Mouse (Mus musculus): ENCODE results near the gene Pcnx2. TPM values are rescaled to one million over a fixed set of nuclear protein-coding genes. Genes with fewer than 3 reads are reported as not detected.

The Pcnx2 gene
- polyA plus RNA-seq, 1 experiment from 2014 or later, result 0.19 TPM

DNA sequence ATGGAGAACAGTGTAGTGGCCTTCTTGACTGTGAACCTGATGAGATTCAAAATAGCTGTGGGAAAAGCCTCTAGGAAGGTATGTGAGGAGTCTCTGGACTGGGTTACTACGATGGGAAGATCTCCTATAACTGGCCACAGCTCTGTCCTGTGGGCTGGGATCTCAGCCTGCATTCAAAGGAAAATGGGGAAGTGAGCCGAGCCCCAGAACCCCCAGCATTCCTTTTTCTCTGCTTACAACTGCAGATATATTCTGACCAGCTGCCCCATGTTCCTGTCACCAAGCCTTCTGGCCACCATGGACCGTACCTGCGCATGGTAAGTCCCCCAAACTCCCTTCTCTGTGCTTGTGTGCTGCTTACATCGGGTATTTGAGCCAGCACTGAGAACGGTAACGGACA is 168.4 kb downstream of the Pcnx2 start, which contains the start of gene Ntpcr:
Ntpcr (plus strand) TSS at position 218 of the 400 bp plus-strand sequence.
- no peaks in the 10 kb centered on the region for H3K27me3 ChIP-seq
- 82% methylated on average over 7 of the region's 7 CpGs for WGBS
- peaks cover 23% of the 10 kb centered on the region for H3K4me1 ChIP-seq (replicated peaks)
- H3K36me3 ChIP-seq, result no peaks in the 10 kb centered on the region
- H3K4me3 ChIP-seq (replicated peaks), result no peak within 1 kb of the TSS
- H3K9me3 ChIP-seq, result no peaks in the 10 kb centered on the region
- H3K27ac ChIP-seq, result no peak within 1 kb of the TSS
- no peak within 1 kb of the TSS for H3K4me2 ChIP-seq
- no peak for ATAC-seq (ENCODE audit: insufficient number of reproducible peaks, insufficient read depth, low FRiP score, low TSS enrichment, low read depth)
- no peak within 1 kb of the TSS for H3K9ac ChIP-seq (replicated peaks)

DNA sequence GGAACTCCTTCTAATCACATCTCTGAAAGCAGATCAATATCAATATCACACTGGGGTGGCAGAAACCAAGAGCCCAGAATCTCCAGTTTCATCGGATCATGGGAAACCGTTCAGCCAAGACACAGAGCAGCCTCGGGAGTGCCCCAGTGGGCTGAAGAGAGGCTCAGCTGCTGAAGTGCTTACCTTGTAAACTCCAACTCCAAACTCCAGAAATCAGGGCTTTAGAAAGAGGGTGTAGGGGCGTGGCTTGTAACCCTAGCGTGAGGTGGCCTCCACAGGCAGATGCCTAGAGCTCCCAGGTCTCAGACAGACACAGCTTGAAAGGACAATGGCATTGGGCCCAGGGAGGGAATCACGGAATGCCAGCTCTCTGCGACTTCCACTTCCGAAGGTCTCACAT is 170.3 kb downstream of the Pcnx2 start:
- no peak overlapping the region for H3K9ac ChIP-seq (replicated peaks)
- H3K36me3 ChIP-seq, result no peaks in the 10 kb centered on the region
- no peaks in the 10 kb centered on the region for H3K9me3 ChIP-seq
- 50% methylated on average over 8 of the region's 8 CpGs for WGBS
- no peak overlapping the region for H3K27ac ChIP-seq
- H3K4me2 ChIP-seq, result no peak overlapping the region; the same call in 1 of the 2 replicates
- H3K4me3 ChIP-seq (replicated peaks), result no peak overlapping the region
- no peaks in the 10 kb centered on the region for H3K27me3 ChIP-seq
- peaks cover 36% of the 10 kb centered on the region for H3K4me1 ChIP-seq (replicated peaks)
- ATAC-seq (ENCODE audit: insufficient number of reproducible peaks, insufficient read depth, low FRiP score, low TSS enrichment, low read depth), result no peak

DNA sequence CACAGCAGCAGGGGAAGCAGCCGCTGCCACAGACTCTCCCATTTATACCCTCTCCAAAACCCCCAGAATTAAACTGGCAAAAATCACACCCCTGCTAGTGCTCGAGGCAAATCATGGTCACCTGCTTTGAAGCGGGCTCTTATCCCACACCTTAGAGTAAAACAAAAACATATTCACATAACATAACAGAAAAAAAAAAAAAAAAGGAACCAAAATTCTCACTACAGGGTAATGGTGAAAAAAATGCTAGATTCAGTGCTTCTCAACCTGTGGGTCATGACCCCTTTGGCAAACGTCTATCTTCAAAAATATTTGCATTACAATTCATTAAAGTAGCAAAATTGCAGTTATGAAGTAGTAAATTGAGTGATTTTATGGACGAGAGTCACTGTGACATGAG is 171.1 kb downstream of the Pcnx2 start:
- WGBS, result 71% methylated on average over 5 of the region's 5 CpGs
- peaks cover 44% of the 10 kb centered on the region for H3K4me1 ChIP-seq (replicated peaks)
- no peak overlapping the region for H3K9ac ChIP-seq (replicated peaks)
- no peaks in the 10 kb centered on the region for H3K36me3 ChIP-seq
- no peak overlapping the region for H3K27ac ChIP-seq
- no peak overlapping the region for H3K4me2 ChIP-seq
- H3K27me3 ChIP-seq, result no peaks in the 10 kb centered on the region
- no peak overlapping the region for H3K4me3 ChIP-seq (replicated peaks)
- ATAC-seq (ENCODE audit: insufficient number of reproducible peaks, insufficient read depth, low FRiP score, low TSS enrichment, low read depth), result no peak
- H3K9me3 ChIP-seq, result no peaks in the 10 kb centered on the region

DNA sequence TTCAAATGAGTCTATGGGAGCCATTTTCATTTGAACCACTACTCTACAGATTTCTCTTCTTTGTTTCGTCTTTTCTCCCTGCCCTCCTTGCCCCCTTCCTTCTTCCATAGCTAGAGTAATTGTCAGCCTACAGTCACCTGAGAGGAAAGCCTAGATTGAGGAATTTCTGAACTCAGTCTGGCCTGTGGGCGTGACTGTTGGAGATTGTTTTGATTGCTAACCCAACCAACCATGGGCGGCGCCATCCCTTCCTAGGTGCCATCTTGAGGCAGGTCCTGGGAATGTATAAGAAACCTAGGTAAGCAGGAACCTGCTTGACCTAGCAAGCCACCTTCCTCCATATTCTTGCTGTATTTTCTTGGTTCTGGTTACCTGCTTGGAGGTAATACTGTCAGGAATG is 172.0 kb downstream of the Pcnx2 start:
- Histone ChIP-seq H3K9me3 (no peaks in the 10 kb centered on the region), H3K4me2 (no peak overlapping the region), H3K4me3 (replicated peaks) (no peak overlapping the region), H3K36me3 (no peaks in the 10 kb centered on the region), H3K9ac (replicated peaks) (no peak overlapping the region), H3K27me3 (no peaks in the 10 kb centered on the region), H3K27ac (no peak overlapping the region), H3K4me1 (replicated peaks) (peaks cover 44% of the 10 kb centered on the region)
- 92% methylated on average over 4 of the region's 4 CpGs for WGBS
- ATAC-seq (ENCODE audit: insufficient number of reproducible peaks, insufficient read depth, low FRiP score, low TSS enrichment, low read depth), result no peak

DNA sequence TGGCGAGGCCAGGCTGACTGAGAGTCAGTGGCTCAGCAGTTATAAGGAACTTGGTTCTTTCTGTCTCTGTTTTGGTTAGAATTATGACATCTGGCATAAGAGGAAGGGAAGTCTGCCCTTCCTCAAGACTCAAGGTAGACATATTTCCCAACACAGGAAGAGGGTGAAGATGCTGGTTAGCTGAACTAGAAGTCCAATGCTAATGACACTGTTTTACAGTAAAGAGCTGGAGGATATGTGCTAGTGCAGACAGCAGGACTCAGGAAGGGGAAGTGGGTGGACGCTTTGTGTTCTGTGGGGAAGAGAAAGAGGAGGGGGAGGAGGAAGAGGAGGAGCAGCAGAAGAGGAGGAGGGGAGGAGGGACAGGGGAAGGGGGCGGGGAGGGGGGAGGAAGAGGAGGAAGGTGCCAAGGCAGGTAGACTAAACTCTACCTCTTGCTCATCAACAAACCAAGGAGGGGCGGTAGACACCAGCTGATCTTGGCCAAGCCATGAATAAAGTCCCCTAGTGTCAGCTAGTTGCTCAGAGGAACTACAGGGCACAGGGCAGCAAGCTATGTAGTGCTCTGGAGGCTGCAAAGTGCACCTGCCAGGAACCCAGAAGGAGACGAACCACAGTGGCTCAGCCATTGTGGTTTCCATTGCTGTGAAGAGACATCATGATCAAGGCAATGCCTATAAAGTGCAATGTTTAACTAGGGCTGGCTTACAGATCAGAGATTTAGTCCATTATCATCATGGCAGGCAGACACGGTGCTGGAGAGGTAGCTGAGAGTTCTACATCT is 172.9 kb downstream of the Pcnx2 start:
- ATAC-seq (ENCODE audit: insufficient number of reproducible peaks, insufficient read depth, low FRiP score, low TSS enrichment, low read depth), result no peak
- no peak overlapping the region for H3K4me3 ChIP-seq (replicated peaks)
- no peaks in the 10 kb centered on the region for H3K9me3 ChIP-seq
- H3K36me3 ChIP-seq, result no peaks in the 10 kb centered on the region
- H3K4me2 ChIP-seq, result no peak overlapping the region
- H3K9ac ChIP-seq (replicated peaks), result no peak overlapping the region
- H3K27ac ChIP-seq, result no peak overlapping the region
- 80% methylated on average over 6 of the region's 6 CpGs for WGBS
- no peaks in the 10 kb centered on the region for H3K27me3 ChIP-seq
- H3K4me1 ChIP-seq (replicated peaks), result peaks cover 41% of the 10 kb centered on the region

DNA sequence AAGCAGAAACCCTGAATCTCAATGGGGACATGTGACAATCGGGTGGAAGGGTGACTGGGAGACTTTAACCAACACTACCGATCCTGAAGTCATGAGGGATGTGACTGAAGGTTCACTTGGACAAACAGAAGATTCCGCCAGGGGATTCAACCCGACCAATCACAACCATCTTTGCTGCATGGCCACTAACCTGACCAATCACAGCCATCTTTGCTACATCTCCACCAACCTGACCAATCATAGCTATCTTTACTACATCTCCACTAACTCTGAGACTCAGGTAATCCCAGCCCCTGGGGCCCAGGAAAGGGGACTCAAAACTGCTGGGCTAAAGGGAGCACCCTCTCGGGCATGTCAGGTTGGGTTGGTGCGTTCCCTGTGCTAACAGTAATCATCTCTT is 174.7 kb downstream of the Pcnx2 start:
- Histone ChIP-seq H3K9me3 (no peaks in the 10 kb centered on the region), H3K27ac (no peak overlapping the region), H3K9ac (replicated peaks) (no peak overlapping the region), H3K27me3 (no peaks in the 10 kb centered on the region), H3K4me1 (replicated peaks) (peaks cover 37% of the 10 kb centered on the region), H3K4me3 (replicated peaks) (no peak overlapping the region), H3K36me3 (no peaks in the 10 kb centered on the region), H3K4me2 (no peak overlapping the region)
- 84% methylated on average over 6 of the region's 6 CpGs for WGBS
- no peak for ATAC-seq (ENCODE audit: insufficient number of reproducible peaks, insufficient read depth, low FRiP score, low TSS enrichment, low read depth)

DNA sequence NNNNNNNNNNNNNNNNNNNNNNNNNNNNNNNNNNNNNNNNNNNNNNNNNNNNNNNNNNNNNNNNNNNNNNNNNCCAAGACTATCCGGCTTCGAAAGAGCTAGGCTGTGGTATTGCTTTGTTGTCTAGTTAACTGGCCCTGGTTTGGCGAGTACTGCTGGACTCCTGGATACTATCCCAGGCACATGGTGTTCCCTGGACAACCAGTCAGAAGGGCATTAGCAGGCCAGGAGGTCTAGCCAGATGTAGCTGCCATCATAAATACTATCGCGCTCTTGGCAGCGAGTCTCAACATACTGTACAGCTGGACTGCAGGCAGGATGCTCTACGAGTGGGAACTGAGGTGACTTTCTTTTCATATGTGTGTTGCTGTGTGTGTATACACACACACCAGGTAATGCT is 175.4 kb downstream of the Pcnx2 start:
- no peaks in the 10 kb centered on the region for H3K9me3 ChIP-seq
- no peak overlapping the region for H3K4me3 ChIP-seq (replicated peaks)
- no peak overlapping the region for H3K27ac ChIP-seq
- H3K4me2 ChIP-seq, result no peak overlapping the region
- H3K4me1 ChIP-seq (replicated peaks), result peaks cover 33% of the 10 kb centered on the region
- WGBS, result 68% methylated on average over 7 of the region's 7 CpGs
- H3K27me3 ChIP-seq, result no peaks in the 10 kb centered on the region
- no peak for ATAC-seq (ENCODE audit: insufficient number of reproducible peaks, insufficient read depth, low FRiP score, low TSS enrichment, low read depth)
- H3K36me3 ChIP-seq, result no peaks in the 10 kb centered on the region
- no peak overlapping the region for H3K9ac ChIP-seq (replicated peaks)

DNA sequence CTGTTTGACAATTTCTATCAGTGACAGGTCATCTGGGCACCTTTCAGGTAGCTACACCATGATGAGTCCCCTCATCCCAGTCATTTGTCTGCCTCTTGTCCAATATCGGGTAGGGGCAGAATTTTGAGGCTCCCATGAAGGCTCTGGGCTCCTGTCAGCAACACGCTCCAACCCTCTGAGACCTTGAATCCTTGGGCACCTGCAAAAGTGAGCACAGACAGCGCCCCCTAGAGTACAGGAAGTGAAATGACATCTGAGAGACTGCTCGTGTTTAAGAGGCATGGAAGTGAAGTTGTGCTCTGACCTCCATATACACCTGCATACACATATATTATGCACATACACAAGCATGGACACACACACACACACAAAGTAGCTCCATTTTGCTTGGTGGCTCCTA is 179.2 kb downstream of the Pcnx2 start:
- H3K4me3 ChIP-seq (replicated peaks), result no peak overlapping the region
- H3K27ac ChIP-seq, result no peak overlapping the region
- H3K4me2 ChIP-seq, result no peak overlapping the region
- 68% methylated on average over 4 of the region's 4 CpGs for WGBS
- no peaks in the 10 kb centered on the region for H3K27me3 ChIP-seq
- H3K36me3 ChIP-seq, result no peaks in the 10 kb centered on the region
- no peak overlapping the region for H3K9ac ChIP-seq (replicated peaks)
- H3K4me1 ChIP-seq (replicated peaks), result peaks cover 38% of the 10 kb centered on the region
- no peak for ATAC-seq (ENCODE audit: insufficient number of reproducible peaks, insufficient read depth, low FRiP score, low TSS enrichment, low read depth)
- no peaks in the 10 kb centered on the region for H3K9me3 ChIP-seq

DNA sequence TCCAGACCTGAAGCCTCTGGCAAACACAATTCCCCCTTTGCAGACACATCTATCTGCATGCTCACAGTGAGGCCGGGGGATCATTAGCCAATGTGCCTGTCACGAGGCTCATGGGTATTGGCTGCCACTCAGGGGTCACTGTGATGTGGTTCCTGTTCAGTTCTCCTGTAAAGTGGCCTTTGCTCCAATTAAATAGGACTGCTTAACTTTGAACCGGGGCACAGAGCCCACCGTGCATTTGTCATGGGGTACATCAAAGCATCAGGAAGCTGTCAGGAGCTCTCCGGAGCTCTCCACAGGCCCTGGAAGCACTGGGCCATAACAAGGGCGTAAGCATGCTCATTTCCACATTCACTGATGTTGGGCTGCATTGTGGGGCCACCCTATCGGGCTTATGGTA is 181.5 kb downstream of the Pcnx2 start:
- 8% methylated on average over 7 of the region's 7 CpGs for WGBS
- no peak overlapping the region for H3K27ac ChIP-seq
- H3K9me3 ChIP-seq, result no peaks in the 10 kb centered on the region
- H3K9ac ChIP-seq (replicated peaks), result no peak overlapping the region
- H3K4me2 ChIP-seq, result no peak overlapping the region
- H3K36me3 ChIP-seq, result no peaks in the 10 kb centered on the region
- ATAC-seq (ENCODE audit: insufficient number of reproducible peaks, insufficient read depth, low FRiP score, low TSS enrichment, low read depth), result no peak
- no peak overlapping the region for H3K4me3 ChIP-seq (replicated peaks)
- H3K27me3 ChIP-seq, result no peaks in the 10 kb centered on the region
- H3K4me1 ChIP-seq (replicated peaks), result peaks cover 18% of the 10 kb centered on the region

DNA sequence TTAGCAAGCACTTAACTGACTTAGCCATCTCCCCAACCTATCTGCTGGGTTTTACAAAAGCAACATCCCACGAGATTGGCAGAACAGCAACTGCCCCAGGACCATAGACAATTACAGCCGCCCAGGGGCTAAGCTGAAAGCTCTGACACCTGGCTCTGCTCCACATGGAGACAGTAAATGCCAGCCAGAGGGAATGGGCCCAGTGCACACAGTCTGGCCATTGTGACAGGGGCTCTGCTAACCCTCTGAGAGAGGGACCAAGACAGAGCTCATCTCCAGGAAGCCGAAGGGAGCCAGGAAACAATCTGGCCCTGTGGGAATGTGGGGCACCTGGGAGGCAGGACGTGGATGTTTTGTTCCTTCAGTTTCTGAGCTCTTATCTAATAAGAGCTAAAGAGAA is 181.9 kb downstream of the Pcnx2 start:
- no peaks in the 10 kb centered on the region for H3K27me3 ChIP-seq
- no peak overlapping the region for H3K9ac ChIP-seq (replicated peaks)
- no peak overlapping the region for H3K4me3 ChIP-seq (replicated peaks)
- no peak for ATAC-seq (ENCODE audit: insufficient number of reproducible peaks, insufficient read depth, low FRiP score, low TSS enrichment, low read depth)
- WGBS, result 27% methylated on average over 4 of the region's 4 CpGs
- H3K4me2 ChIP-seq, result no peak overlapping the region
- H3K4me1 ChIP-seq (replicated peaks), result peaks cover 18% of the 10 kb centered on the region
- H3K36me3 ChIP-seq, result no peaks in the 10 kb centered on the region
- H3K27ac ChIP-seq, result no peak overlapping the region
- H3K9me3 ChIP-seq, result no peaks in the 10 kb centered on the region

DNA sequence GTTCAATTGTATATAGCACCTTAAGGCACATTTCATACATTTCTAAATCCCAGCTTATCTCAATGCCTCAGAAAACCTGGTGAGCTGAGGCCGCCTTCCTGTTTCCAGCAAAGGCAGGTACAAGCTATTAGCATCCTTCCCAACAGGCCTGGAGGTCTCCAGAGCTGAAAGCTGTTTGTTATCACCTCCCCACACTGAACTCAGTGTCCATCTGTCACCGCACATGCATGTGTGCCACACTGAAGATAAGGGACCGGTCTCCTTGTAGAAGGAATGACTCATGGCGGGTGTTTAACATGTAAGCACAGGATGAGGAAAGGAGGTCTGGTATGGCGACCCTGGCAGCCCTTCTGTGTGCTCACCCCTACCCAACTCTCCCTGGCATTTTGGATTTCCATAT is 186.6 kb downstream of the Pcnx2 start:
- Histone ChIP-seq H3K27ac (no peak overlapping the region), H3K9me3 (no peaks in the 10 kb centered on the region), H3K4me1 (replicated peaks) (peaks cover 7% of the 10 kb centered on the region; the same call in 1 of the 2 replicates), H3K4me2 (no peak overlapping the region), H3K9ac (replicated peaks) (no peak overlapping the region), H3K27me3 (no peaks in the 10 kb centered on the region), H3K4me3 (replicated peaks) (no peak overlapping the region), H3K36me3 (no peaks in the 10 kb centered on the region)
- WGBS, result 87% methylated on average over 5 of the region's 5 CpGs
- ATAC-seq (ENCODE audit: insufficient number of reproducible peaks, insufficient read depth, low FRiP score, low TSS enrichment, low read depth), result no peak

DNA sequence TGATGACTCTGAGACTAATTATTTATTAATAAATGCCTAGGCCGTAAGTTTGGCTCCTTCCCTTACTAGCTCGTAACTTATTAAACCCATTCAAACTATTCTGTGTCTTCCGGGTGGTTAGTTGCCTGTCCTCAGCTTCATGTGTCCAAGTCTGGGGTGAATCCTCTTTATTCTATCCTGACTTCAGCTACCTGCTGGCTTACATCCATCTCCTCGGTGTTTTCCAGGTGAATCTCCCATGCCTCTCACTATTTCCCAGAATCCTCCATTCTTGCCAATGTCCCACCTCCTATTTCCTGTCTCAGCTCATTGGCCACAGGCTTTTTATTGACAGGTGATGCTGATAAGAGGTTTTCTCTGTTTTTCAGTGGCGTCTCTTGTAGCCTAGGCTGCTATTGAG is 188.9 kb downstream of the Pcnx2 start:
- H3K4me1 ChIP-seq (replicated peaks), result no peaks in the 10 kb centered on the region
- no peak overlapping the region for H3K9ac ChIP-seq (replicated peaks)
- H3K9me3 ChIP-seq, result no peaks in the 10 kb centered on the region
- no peak overlapping the region for H3K27ac ChIP-seq
- no peaks in the 10 kb centered on the region for H3K27me3 ChIP-seq
- H3K4me2 ChIP-seq, result no peak overlapping the region
- no peaks in the 10 kb centered on the region for H3K36me3 ChIP-seq
- 91% methylated on average over 5 of the region's 5 CpGs for WGBS
- no peak overlapping the region for H3K4me3 ChIP-seq (replicated peaks)
- ATAC-seq (ENCODE audit: insufficient number of reproducible peaks, insufficient read depth, low FRiP score, low TSS enrichment, low read depth), result no peak
